Mouse (Mus musculus): ENCODE data around the gene Agap2. TPM values are rescaled to one million over a fixed set of nuclear protein-coding genes. Genes with fewer than 3 reads are reported as not detected.

Gene Agap2
- polyA plus RNA-seq (2016; fragmentation: Nextera tagmentation; extraction: Ambion mirVana), result 0.73 and 1.1 TPM in 2 replicates

DNA sequence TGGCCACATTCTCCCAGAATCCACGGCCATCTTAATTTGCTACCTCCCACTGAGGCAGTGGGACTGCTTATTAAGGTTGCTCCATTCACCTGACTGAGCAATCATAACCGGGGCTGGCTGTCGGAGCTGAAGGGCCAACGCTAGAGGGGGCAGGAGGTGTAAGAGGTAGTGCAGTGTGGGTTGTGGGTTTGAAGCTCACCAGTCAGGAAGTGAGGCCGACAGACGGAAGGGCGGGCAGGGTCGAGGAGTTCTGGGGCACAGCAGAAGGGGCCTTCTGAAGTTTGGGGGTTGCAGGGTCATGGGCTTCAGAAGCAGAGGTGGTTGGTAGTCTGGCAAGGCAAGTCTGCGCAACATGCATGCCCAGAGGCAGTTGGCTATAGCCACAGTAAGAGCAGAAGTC, at the start of gene Agap2:
Gene Agap2, plus strand, starts transcription at position 205 of the 400 bp plus-strand sequence.
- WGBS, result 71% methylated on average over 9 of the region's 9 CpGs
- H3K27me3 ChIP-seq, result peaks cover 30% of the 10 kb centered on the region
- no peak within 1 kb of the TSS for H3K4me2 ChIP-seq
- no peak within 1 kb of the TSS for H3K4me3 ChIP-seq (replicated peaks)
- no peak for ATAC-seq (ENCODE audit: low FRiP score)
- H3K27ac ChIP-seq, result no peak within 1 kb of the TSS
- H3K9me3 ChIP-seq, result no peaks in the 10 kb centered on the region
- H3K9ac ChIP-seq, result no peak within 1 kb of the TSS
- H3K36me3 ChIP-seq (replicated peaks), result no peaks in the 10 kb centered on the region
- H3K4me1 ChIP-seq, result peaks cover 32% of the 10 kb centered on the region

DNA sequence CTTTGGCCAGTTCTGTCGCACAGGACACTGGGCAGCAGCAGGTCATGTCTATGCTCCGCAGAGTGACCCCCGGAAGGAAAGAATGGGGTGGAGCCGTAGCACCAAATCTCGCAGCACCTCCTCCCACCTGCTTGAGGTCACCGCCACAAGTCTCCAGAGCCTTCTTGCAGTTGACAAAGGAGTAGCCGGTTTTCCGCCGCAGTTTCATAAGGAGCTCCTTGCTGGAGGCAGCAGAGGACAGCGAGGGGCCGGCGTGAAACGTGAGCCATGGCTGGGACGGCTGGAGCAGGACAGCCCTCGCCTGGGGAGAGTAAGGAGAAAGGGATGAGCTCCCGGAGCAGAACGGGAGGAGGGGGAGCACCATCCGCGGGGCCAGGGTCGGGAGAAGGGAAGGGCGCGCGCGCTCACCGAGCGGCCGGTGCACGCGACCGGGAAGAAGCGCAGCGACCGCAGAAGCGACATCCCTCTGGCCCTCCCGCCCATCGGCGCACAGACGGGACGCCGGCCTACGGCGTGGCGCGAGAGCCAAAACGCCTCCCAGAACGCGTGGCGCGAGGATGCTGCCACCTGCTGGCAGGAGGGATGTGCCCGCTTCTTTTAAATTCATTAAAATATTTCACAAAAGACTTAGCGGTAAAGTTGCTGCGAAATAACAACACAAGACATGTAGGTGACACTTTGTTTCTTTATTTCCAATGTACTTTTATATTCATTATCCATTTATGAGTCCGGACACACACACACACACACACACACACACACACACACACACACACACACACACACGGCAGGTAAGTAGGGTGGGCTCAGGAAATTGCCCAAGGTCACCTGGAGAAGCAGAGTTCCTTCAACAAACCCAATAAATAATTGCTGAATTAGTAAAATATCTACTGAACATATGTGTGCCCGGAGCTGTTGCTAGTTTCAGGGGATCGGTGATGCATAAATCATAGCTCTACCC, 44.5 kb upstream of the Agap2 start, which contains the start of gene Tsfm:
Gene Tsfm, minus strand, starts transcription at position 505 of the 961 bp plus-strand sequence.
- WGBS, result 6% methylated on average over 56 of the region's 56 CpGs
- H3K9me3 ChIP-seq, result no peaks in the 10 kb centered on the region
- H3K4me2 ChIP-seq, result peak within 1 kb of the TSS; percentile 87
- peak within 1 kb of the TSS; percentile 87 for H3K9ac ChIP-seq
- H3K4me3 ChIP-seq (replicated peaks), result peak within 1 kb of the TSS; percentile 83
- H3K36me3 ChIP-seq (replicated peaks), result peaks cover 33% of the 10 kb centered on the region
- H3K27ac ChIP-seq, result peak within 1 kb of the TSS; percentile 76
- peaks cover 11% of the 10 kb centered on the region for H3K4me1 ChIP-seq
- no peaks in the 10 kb centered on the region for H3K27me3 ChIP-seq
- peak; percentile 92 for ATAC-seq (ENCODE audit: low FRiP score)

DNA sequence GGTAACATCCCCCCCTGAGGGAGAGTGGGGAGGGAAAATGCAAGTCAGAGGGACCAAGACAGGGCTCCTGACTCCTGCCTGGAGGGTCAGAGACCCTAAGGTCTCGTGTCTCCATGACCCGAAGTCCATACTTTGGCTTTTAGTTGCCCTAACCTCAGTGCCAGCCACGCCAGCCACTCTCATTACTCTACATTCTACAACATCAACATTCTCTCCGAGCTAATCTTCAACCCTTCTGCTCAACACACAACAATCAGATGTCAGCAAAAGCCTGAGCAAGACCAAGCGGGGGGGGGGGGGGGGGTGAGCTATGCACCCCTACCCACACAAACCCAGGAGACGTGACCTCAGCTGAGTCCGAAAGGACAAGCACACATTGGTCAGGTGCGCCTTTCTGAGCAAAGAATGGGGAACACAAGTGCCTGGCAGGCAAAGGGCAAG, 41.8 kb upstream of the Agap2 start:
- no peak overlapping the region for H3K27ac ChIP-seq
- H3K9me3 ChIP-seq, result no peaks in the 10 kb centered on the region
- 85% methylated on average over 8 of the region's 8 CpGs for WGBS
- peaks cover 6% of the 10 kb centered on the region for H3K36me3 ChIP-seq (replicated peaks)
- no peak overlapping the region for H3K4me3 ChIP-seq (replicated peaks)
- H3K9ac ChIP-seq, result no peak overlapping the region
- H3K4me1 ChIP-seq, result peaks cover 11% of the 10 kb centered on the region
- no peak overlapping the region for H3K4me2 ChIP-seq
- no peaks in the 10 kb centered on the region for H3K27me3 ChIP-seq
- no peak for ATAC-seq (ENCODE audit: low FRiP score)

DNA sequence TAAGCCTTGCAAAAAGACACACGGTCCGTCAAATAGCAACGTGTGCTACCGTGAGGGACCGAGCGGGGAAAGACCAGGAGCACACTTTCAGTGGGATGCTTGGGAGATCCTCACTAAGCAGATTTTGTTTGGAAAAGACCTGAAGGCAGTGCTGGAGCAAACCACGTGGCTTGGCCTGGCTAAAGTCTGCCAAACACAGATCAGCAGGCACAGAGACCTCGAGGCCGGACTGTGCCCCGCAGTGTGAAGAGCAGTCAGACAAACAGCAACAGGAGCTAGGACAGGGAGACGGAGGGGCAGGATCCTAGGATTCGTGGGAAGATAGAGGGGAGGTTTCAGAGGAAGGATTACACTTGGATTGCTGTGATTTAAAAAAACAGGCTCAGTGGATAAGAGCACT, 38.8 kb upstream of the Agap2 start:
- H3K9me3 ChIP-seq, result no peaks in the 10 kb centered on the region
- 89% methylated on average over 12 of the region's 12 CpGs for WGBS
- H3K36me3 ChIP-seq (replicated peaks), result no peaks in the 10 kb centered on the region
- H3K4me3 ChIP-seq (replicated peaks), result no peak overlapping the region
- no peak overlapping the region for H3K27ac ChIP-seq
- no peak for ATAC-seq (ENCODE audit: low FRiP score)
- H3K27me3 ChIP-seq, result peaks cover 19% of the 10 kb centered on the region
- H3K9ac ChIP-seq, result no peak overlapping the region
- H3K4me1 ChIP-seq, result peaks cover 6% of the 10 kb centered on the region
- no peak overlapping the region for H3K4me2 ChIP-seq

DNA sequence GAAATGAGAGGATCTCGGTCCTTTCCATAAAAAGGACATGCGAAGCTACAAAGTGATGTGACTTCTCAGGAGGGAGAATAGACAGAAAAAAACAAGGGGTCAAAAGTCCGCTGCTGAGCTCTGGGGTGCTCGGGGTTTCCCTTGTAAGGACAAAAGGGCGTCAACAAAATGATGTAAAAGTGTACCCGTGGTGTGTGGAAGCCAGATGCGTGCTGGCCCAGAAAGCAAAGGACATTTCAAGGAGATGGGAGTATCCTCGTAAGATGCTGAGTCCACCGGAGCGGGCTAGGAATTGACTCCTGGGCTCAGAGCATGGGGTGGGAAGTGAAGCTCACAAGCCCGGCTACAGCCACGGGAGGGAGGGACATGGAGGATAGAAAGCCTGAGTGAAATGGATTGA, 37.4 kb upstream of the Agap2 start:
- 78% methylated on average over 12 of the region's 12 CpGs for WGBS
- H3K4me2 ChIP-seq, result no peak overlapping the region

DNA sequence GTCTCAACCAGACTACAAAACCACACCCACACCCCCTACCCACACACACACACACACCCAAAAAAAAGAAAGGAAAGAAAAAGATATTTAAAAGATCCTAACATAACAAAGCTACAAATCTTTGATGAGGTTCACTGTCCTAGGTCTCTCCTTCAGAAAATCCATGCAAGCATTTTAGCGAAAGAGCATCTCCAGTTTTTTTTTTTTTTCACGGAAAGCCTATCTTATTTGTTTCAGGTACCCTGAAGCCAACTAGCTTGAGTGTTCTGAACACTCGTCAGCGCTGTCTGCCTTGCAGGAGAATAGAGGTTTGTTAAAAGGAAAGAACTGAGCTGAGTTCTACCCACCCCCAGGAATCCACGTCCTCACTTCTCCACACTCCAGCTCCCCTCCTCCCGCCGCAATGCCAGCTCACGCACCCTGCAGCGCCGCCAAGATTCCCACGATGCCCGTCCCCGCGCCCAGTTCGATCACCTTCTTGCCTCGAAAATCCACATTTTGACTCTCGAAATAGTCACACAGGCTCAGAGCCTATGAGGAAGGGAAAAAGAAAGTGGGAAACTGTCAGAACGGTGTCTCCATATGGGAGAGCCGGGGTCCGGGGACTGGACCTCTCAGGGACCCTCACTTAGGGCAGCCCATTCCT, 34.4 kb upstream of the Agap2 start:
- peaks cover 19% of the 10 kb centered on the region for H3K27me3 ChIP-seq
- ATAC-seq (ENCODE audit: low FRiP score), result no peak
- under 1% methylated on average over 20 of the region's 20 CpGs for WGBS
- no peak overlapping the region for H3K27ac ChIP-seq
- H3K36me3 ChIP-seq (replicated peaks), result peaks cover 10% of the 10 kb centered on the region
- peak overlapping the region; percentile 99 for H3K4me2 ChIP-seq
- H3K9ac ChIP-seq, result peak overlapping the region; percentile 71
- peak overlapping the region; percentile 82 for H3K4me3 ChIP-seq (replicated peaks)
- H3K4me1 ChIP-seq, result peaks cover 18% of the 10 kb centered on the region
- no peaks in the 10 kb centered on the region for H3K9me3 ChIP-seq

More for the DNA sequence above, 37.4 kb upstream of the Agap2 start:
- H3K36me3 ChIP-seq (replicated peaks), result no peaks in the 10 kb centered on the region
- H3K27me3 ChIP-seq, result peaks cover 19% of the 10 kb centered on the region
- no peak overlapping the region for H3K4me3 ChIP-seq (replicated peaks)
- H3K4me1 ChIP-seq, result peaks cover 11% of the 10 kb centered on the region
- no peak overlapping the region for H3K27ac ChIP-seq
- H3K9me3 ChIP-seq, result no peaks in the 10 kb centered on the region
- no peak for ATAC-seq (ENCODE audit: low FRiP score)
- no peak overlapping the region; the same call in 1 of the 2 replicates for H3K9ac ChIP-seq

DNA sequence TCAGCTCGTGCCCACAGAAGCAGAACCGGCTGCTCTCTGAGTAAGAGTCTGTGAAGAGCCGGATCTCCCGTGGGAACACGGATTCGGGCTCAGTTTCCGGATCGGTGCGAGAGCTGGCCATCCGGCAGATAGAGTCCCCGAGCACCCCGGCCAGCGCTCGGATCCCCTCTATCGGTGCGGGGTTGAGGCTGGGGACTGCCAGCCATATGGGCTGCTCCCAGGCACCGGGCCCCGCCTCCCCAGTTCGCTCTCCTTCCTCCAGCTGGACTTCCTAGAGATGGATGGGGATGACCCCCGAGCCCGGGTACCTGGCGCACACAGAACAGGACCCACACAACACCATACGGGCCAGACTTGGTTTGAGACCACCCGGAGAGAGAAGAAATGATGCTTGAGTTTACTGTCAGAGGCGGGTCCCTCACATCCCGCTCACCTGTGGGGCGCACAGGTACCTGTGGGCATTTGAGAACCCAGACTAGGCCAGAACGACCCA, 33.8 kb upstream of the Agap2 start, which contains the start of the genes Mettl1 and Eef1akmt3:
Gene Mettl1, plus strand, starts transcription at position 141 of the 493 bp plus-strand sequence.
Gene Eef1akmt3, minus strand, starts transcription at position 240 of the 493 bp plus-strand sequence.
- H3K4me2 ChIP-seq, result peak within 1 kb of the TSS; percentile 99
- H3K36me3 ChIP-seq (replicated peaks), result peaks cover 10% of the 10 kb centered on the region
- under 1% methylated on average over 28 of the region's 28 CpGs for WGBS
- peaks cover 19% of the 10 kb centered on the region for H3K27me3 ChIP-seq
- no peak within 1 kb of the TSS for H3K27ac ChIP-seq
- H3K9ac ChIP-seq, result peak within 1 kb of the TSS; percentile 71
- peaks cover 18% of the 10 kb centered on the region for H3K4me1 ChIP-seq
- H3K9me3 ChIP-seq, result no peaks in the 10 kb centered on the region
- peak within 1 kb of the TSS; percentile 82 for H3K4me3 ChIP-seq (replicated peaks)
- peak; percentile 73 for ATAC-seq (ENCODE audit: low FRiP score)

DNA sequence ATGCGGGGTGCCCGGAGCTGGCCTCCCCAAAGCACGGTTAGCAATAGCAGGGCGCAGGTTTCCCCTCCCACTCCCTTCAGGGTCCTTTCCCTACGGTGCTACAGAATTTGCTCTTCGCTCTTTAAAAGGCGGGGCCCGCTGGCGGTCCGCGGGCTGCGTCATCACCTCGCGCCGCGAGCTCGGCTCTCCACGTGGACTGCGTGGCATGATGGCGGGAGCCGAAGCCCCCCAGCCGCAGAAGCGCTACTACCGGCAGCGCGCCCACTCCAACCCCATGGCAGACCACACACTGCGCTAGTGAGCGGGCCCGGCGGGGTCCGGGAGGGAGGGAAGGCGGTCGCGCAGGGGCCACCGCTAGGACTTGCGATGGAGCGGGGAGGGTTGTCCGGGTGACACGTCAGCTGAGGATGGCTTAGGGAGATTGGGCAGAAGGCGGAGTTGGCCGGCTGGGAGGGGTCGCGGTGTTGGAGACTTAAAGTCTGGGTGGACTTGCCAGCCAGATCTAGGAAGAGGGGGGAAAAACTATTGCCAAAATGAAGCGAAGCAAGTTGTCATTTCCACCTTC, 33.2 kb upstream of the Agap2 start:
- ATAC-seq (ENCODE audit: low FRiP score), result peak; percentile 91
- Histone ChIP-seq H3K27ac (no peak overlapping the region), H3K9ac (peak overlapping the region; percentile 71), H3K9me3 (no peaks in the 10 kb centered on the region), H3K4me3 (replicated peaks) (peak overlapping the region; percentile 82), H3K27me3 (peaks cover 19% of the 10 kb centered on the region), H3K4me2 (peak overlapping the region; percentile 99), H3K4me1 (peaks cover 18% of the 10 kb centered on the region), H3K36me3 (replicated peaks) (peaks cover 10% of the 10 kb centered on the region)
- WGBS, result under 1% methylated on average over 44 of the region's 44 CpGs

DNA sequence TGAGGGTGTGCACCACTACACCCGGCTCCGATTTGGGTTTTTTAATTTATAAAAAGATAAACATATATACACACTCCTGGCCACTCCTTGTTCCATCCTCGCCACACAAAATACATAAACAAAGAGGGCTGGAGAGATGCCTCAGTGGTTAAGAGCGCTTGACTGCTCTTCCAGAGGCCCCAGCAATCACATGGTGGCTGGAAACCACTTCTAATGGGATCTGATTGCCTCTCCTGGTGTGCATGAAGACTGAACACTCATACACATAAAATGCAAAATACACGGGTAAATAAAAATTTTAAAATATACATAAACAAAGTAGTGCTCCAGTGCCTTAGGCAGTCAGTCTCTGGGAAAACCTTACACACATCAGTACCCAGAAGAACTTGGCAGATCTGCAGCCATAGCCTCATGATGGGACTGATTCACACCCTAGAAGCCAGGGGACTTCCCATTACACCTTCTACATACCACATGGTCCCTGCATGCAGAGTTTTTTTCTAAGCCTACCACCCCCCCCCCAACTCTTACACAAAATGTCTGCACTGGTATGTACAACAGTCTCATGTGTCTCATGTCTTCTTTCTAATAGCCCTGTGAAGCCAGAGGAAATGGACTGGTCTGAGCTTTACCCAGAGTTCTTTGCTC, 32.5 kb upstream of the Agap2 start:
- H3K4me1 ChIP-seq, result peaks cover 18% of the 10 kb centered on the region
- 16% methylated on average over 5 of the region's 5 CpGs for WGBS
- peak overlapping the region; percentile 82 for H3K4me3 ChIP-seq (replicated peaks)
- peak overlapping the region; percentile 71; the same call in 1 of the 2 replicates for H3K9ac ChIP-seq
- no peaks in the 10 kb centered on the region for H3K9me3 ChIP-seq
- H3K27ac ChIP-seq, result no peak overlapping the region
- peaks cover 22% of the 10 kb centered on the region for H3K27me3 ChIP-seq
- H3K36me3 ChIP-seq (replicated peaks), result peaks cover 10% of the 10 kb centered on the region
- no peak for ATAC-seq (ENCODE audit: low FRiP score)
- H3K4me2 ChIP-seq, result peak overlapping the region; percentile 99

DNA sequence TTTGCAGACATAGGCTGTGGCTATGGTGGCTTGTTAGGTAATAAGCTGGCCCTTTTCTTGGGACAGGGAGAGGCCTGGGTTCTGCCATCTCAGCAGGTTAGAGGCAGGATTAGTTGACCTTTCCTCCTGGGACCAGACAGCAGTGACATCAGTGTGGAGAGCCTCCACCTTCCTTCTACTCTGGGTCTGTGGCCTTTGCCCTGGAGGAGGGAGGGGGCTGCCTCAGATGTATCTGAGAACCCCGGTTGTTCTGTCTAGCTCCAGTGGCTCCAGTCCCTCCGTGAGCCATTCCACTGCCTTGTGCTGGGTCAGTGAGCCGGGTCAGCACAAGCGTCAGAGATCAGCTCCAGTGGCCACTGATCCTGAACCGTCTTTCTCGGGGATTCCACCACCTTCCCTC, 31.9 kb upstream of the Agap2 start:
- Histone ChIP-seq H3K9ac (no peak overlapping the region), H3K4me1 (peaks cover 18% of the 10 kb centered on the region), H3K27me3 (peaks cover 28% of the 10 kb centered on the region), H3K27ac (no peak overlapping the region), H3K36me3 (replicated peaks) (peaks cover 10% of the 10 kb centered on the region), H3K9me3 (no peaks in the 10 kb centered on the region), H3K4me2 (no peak overlapping the region), H3K4me3 (replicated peaks) (0 out of 2 replicates have a peak overlapping the region, but pooled peaks have one; percentile 82)
- no peak for ATAC-seq (ENCODE audit: low FRiP score)
- 83% methylated on average over 6 of the region's 6 CpGs for WGBS

DNA sequence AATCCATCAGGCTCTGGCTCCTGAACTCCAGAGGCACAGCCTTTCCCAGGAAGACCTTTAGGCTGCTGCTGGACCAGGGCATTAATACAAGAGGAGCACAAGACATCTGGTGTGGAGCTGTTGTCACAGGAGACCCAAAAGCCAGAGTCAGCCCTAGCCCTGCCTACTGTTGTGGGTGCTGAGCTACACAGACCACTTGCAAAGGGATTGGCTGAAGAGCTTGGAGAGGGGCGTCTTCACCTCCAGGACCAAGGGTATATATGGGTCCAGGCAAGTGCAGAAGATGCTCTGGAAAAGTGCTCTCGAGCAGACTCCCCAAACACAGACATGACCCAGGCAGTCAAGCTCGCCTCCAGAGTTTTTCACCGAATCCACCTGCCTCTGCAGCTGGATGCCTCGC, 27.1 kb upstream of the Agap2 start, which contains the start of gene Cyp27b1:
Gene Cyp27b1, plus strand, starts transcription at position 297 of the 400 bp plus-strand sequence.
- Histone ChIP-seq H3K9ac (no peak within 1 kb of the TSS), H3K27ac (no peak within 1 kb of the TSS), H3K36me3 (replicated peaks) (peaks cover 10% of the 10 kb centered on the region), H3K4me1 (peaks cover 14% of the 10 kb centered on the region), H3K4me3 (replicated peaks) (no peak within 1 kb of the TSS; the same call in 1 of the 2 replicates), H3K4me2 (no peak within 1 kb of the TSS; the same call in 1 of the 2 replicates), H3K9me3 (no peaks in the 10 kb centered on the region), H3K27me3 (peaks cover 51% of the 10 kb centered on the region)
- WGBS, result 33% methylated on average over 5 of the region's 5 CpGs
- ATAC-seq (ENCODE audit: low FRiP score), result no peak

All from forebrain, embryonic 12.5 days (tissue).